Mouse (Mus musculus): ENCODE data around the gene Kcnma1. TPM values are rescaled to one million over a fixed set of nuclear protein-coding genes. Genes with fewer than 3 reads are reported as not detected.

Kcnma1 gene
- total RNA-seq, 2 experiments from 2014 or later, result 0.39 to 0.98 TPM

- intact Hi-C loops (cut with DNase I), result no loop called here
- no peak for DNase-seq
Observed at GRCm38 (mm10) chr14:23564474-23564873, 449.8 kb downstream of the Kcnma1 start.

GRCm38 (mm10) chr14:23563180-23563579, 451.1 kb downstream of the Kcnma1 start:
- intact Hi-C loops (cut with DNase I), result no loop called here
- DNase-seq, result no peak

GRCm38 (mm10) chr14:23555647-23556046, 458.6 kb downstream of the Kcnma1 start:
- DNase-seq, result no peak
- intact Hi-C loops (cut with DNase I), result no loop called here

- intact Hi-C loops (cut with DNase I), result no loop called here
- no peak for DNase-seq
Observed at GRCm38 (mm10) chr14:23552252-23552974, 461.9 kb downstream of the Kcnma1 start.

GRCm38 (mm10) chr14:23550467-23550866, 463.8 kb downstream of the Kcnma1 start:
- intact Hi-C loops (cut with DNase I), result no loop called here
- no peak for DNase-seq

GRCm38 (mm10) chr14:23542131-23542530, 472.2 kb downstream of the Kcnma1 start:
- intact Hi-C loops (cut with DNase I), result no loop called here
- DNase-seq, result no peak

- DNase-seq, result no peak
- intact Hi-C loops (cut with DNase I), result no loop called here
Observed at GRCm38 (mm10) chr14:23539621-23540020, 474.7 kb downstream of the Kcnma1 start.

GRCm38 (mm10) chr14:23533346-23533745, 480.9 kb downstream of the Kcnma1 start:
- no peak for DNase-seq
- intact Hi-C loops (cut with DNase I), result no loop called here

- intact Hi-C loops (cut with DNase I), result no loop called here
Observed at GRCm38 (mm10) chr14:23531735-23532525, 482.4 kb downstream of the Kcnma1 start.

GRCm38 (mm10) chr14:23529720-23530119, 484.6 kb downstream of the Kcnma1 start:
- intact Hi-C loops (cut with DNase I), result loop anchor here (5.0 kb wide), 1 partner anchor 102 kb away; no protein-coding TSS in a partner anchor
- peak; percentile 57 to 61 for DNase-seq

More at GRCm38 (mm10) chr14:23531735-23532525, 482.4 kb downstream of the Kcnma1 start:
- DNase-seq, result no peak

GRCm38 (mm10) chr14:23529229-23529628, 485.1 kb downstream of the Kcnma1 start:
- DNase-seq, result no peak
- intact Hi-C loops (cut with DNase I), result loop anchor here (5.0 kb wide), 1 partner anchor 102 kb away; no protein-coding TSS in a partner anchor

GRCm38 (mm10) chr14:23525910-23526309, 488.4 kb downstream of the Kcnma1 start:
- intact Hi-C loops (cut with DNase I), result loop anchor here (5.0 kb wide), 1 partner anchor 99 kb away; no protein-coding TSS in a partner anchor

GRCm38 (mm10) chr14:23523825-23524491, 490.3 kb downstream of the Kcnma1 start:
- intact Hi-C loops (cut with DNase I), result no loop called here
- no peak for DNase-seq

More at GRCm38 (mm10) chr14:23525910-23526309, 488.4 kb downstream of the Kcnma1 start:
- DNase-seq, result no peak

- intact Hi-C loops (cut with DNase I), result no loop called here
- DNase-seq, result peak in 1 of 2 experiments; percentile 30
Observed at GRCm38 (mm10) chr14:23522606-23523159, 491.6 kb downstream of the Kcnma1 start.

- DNase-seq, result no peak
- intact Hi-C loops (cut with DNase I), result no loop called here
Observed at GRCm38 (mm10) chr14:23521080-23521684, 493.1 kb downstream of the Kcnma1 start.

GRCm38 (mm10) chr14:23517374-23517773, 496.9 kb downstream of the Kcnma1 start:
- intact Hi-C loops (cut with DNase I), result no loop called here

GRCm38 (mm10) chr14:23509792-23510191, 504.5 kb downstream of the Kcnma1 start:
- intact Hi-C loops (cut with DNase I), result no loop called here
- DNase-seq, result no peak

More at GRCm38 (mm10) chr14:23517374-23517773, 496.9 kb downstream of the Kcnma1 start:
- DNase-seq, result no peak

- peak; percentile 6 to 31 for DNase-seq
- intact Hi-C loops (cut with DNase I), result no loop called here
Observed at GRCm38 (mm10) chr14:23502236-23502790, 512.0 kb downstream of the Kcnma1 start.

- intact Hi-C loops (cut with DNase I), result no loop called here
- DNase-seq, result no peak
Observed at GRCm38 (mm10) chr14:23496801-23497200, 517.5 kb downstream of the Kcnma1 start.

All from heart, postnatal 14 days (tissue).